Mouse (Mus musculus) liver, adult 2 months (tissue): ENCODE data around the gene Mylk4. TPM values are rescaled to one million over a fixed set of nuclear protein-coding genes. Genes with fewer than 3 reads are reported as not detected.

Experiments used
- DNase-seq: peaks from one replicate; pipeline ENCODE4 v3.0.0-alpha.2; 2011; ENCODE audit warnings: low read depth, low spot score; ENCODE audit errors: extremely low read depth
- H3K27ac ChIP-seq: fragments of 200-500 bp; replicated peaks from 2 replicates; pipeline ENCODE4 v1.5.1; 2012; ENCODE audit warnings: low read depth, mild to moderate bottlenecking, control low read depth, inconsistent platforms, low read length; ENCODE audit not compliant: insufficient read depth
- H3K27me3 ChIP-seq: fragments of 200-500 bp; 2 replicates; pipeline ENCODE4 v1.6.1; 2012; ENCODE audit warnings: mild to moderate bottlenecking, moderate library complexity, low read length, inconsistent platforms; ENCODE audit not compliant: control insufficient read depth, insufficient read depth
- H3K36me3 ChIP-seq: fragments of 200-500 bp; 2 replicates; pipeline ENCODE4 v1.6.1; 2012; ENCODE audit warnings: low read length, inconsistent platforms; ENCODE audit not compliant: control insufficient read depth, insufficient read depth
- H3K4me1 ChIP-seq: fragments of 200-500 bp; 2 replicates; pipeline ENCODE4 v1.6.1; 2011; ENCODE audit warnings: low read length; ENCODE audit not compliant: control insufficient read depth, insufficient read depth
- H3K4me3 ChIP-seq: fragments of 200-500 bp; 2 replicates; pipeline ENCODE4 v1.5.1; 2011; ENCODE audit warnings: low read depth, mild to moderate bottlenecking, control low read depth, low read length, moderate library complexity; ENCODE audit not compliant: insufficient read depth
- H3K79me2 ChIP-seq: fragments of 200-500 bp; 2 replicates; pipeline ENCODE4 v1.6.1; 2012; ENCODE audit warnings: inconsistent platforms, mild to moderate bottlenecking, low read length, moderate library complexity; ENCODE audit not compliant: control insufficient read depth, insufficient read depth
- H3K9ac ChIP-seq: fragments of 200-500 bp; 2 replicates; pipeline ENCODE4 v1.6.1; 2012; ENCODE audit warnings: low read depth, mild to moderate bottlenecking, control low read depth, inconsistent platforms, low read length
- CTCF ChIP-seq: fragments of 200-500 bp; IDR thresholded peaks from 2 replicates; pipeline ENCODE4 v1.5.1; 2011; ENCODE audit warnings: low read depth, low read length, control low read depth
- POLR2A ChIP-seq: fragments of 200-500 bp; IDR thresholded peaks from 2 replicates; pipeline ENCODE4 v1.6.1; 2011; ENCODE audit warnings: low read length, control low read depth; ENCODE audit not compliant: insufficient read depth; ENCODE audit errors: extremely low read depth
- WGBS: fragments of 180-500 bp; shearing (Covaris S2); methylation state at CpG from one replicate; pipeline ENCODE4 v1.1.7; 2018; 5-methylcytosine and 5-hydroxymethylcytosine counted together
- polyA plus RNA-seq: library from polyadenylated mRNA; depleted of rRNA; stranded (reverse); fragments of >200 nt; gene quantifications from 2 replicates; pipeline ENCODE4 v1.2.3, GENCODE M21; 2012
- total RNA-seq: library from RNA; depleted of rRNA; stranded (reverse); fragments of >200 nt; gene quantifications from 2 replicates; pipeline ENCODE4 v1.2.3, GENCODE M21; 2014

The Mylk4 gene
- total and polyA plus RNA-seq, 2 experiments = 0.37 TPM; not detected in 1

- Histone ChIP-seq H3K36me3 (no peaks in the 10 kb centered on the region), H3K4me1 (no peaks in the 10 kb centered on the region), H3K4me3 (no peak overlapping the region), H3K27ac (no peak overlapping the region), H3K27me3 (no peaks in the 10 kb centered on the region), H3K79me2 (no peaks in the 10 kb centered on the region), H3K9ac (no peak overlapping the region)
- no peak for DNase-seq
- WGBS = 92% methylated on average over 10 of the region's 10 CpGs
- TF ChIP-seq CTCF (no peak), POLR2A (no peak)
Observed at GRCm38 (mm10) chr13:32776350-32776749, 7.4 kb downstream of the Mylk4 start.

GRCm38 (mm10) chr13:32775889-32776288, 7.9 kb downstream of the Mylk4 start:
- no peaks in the 10 kb centered on the region for H3K4me1 ChIP-seq
- 81% methylated on average over 9 of the region's 9 CpGs for WGBS
- no peak overlapping the region for H3K4me3 ChIP-seq
- H3K9ac ChIP-seq = no peak overlapping the region
- DNase-seq = peak; percentile 63
- H3K36me3 ChIP-seq = no peaks in the 10 kb centered on the region
- no peaks in the 10 kb centered on the region for H3K79me2 ChIP-seq
- TF ChIP-seq CTCF (no peak), POLR2A (no peak)
- H3K27ac ChIP-seq = no peak overlapping the region
- no peaks in the 10 kb centered on the region for H3K27me3 ChIP-seq

- DNase-seq = no peak
- H3K9ac ChIP-seq = no peak overlapping the region
- no peak overlapping the region for H3K27ac ChIP-seq
- no peaks in the 10 kb centered on the region for H3K27me3 ChIP-seq
- TF ChIP-seq CTCF = no peak
- no peak for TF ChIP-seq POLR2A
- H3K36me3 ChIP-seq = no peaks in the 10 kb centered on the region
- no peaks in the 10 kb centered on the region for H3K4me1 ChIP-seq
- 41% methylated on average over 3 of the region's 3 CpGs for whole genome bisulfite sequencing
- H3K79me2 ChIP-seq = no peaks in the 10 kb centered on the region
- H3K4me3 ChIP-seq = no peak overlapping the region
Observed at GRCm38 (mm10) chr13:32769960-32770359, 13.8 kb downstream of the Mylk4 start.

GRCm38 (mm10) chr13:32768104-32768503, 15.7 kb downstream of the Mylk4 start:
- no peak overlapping the region for H3K4me3 ChIP-seq
- peaks cover 6% of the 10 kb centered on the region; the same call in 1 of the 2 replicates for H3K4me1 ChIP-seq
- peak; percentile 70 for DNase-seq
- H3K36me3 ChIP-seq = no peaks in the 10 kb centered on the region
- H3K27me3 ChIP-seq = no peaks in the 10 kb centered on the region
- H3K9ac ChIP-seq = no peak overlapping the region
- TF ChIP-seq POLR2A = no peak
- TF ChIP-seq CTCF = peak; percentile 40; the same call in 1 of the 2 replicates
- no peak overlapping the region for H3K27ac ChIP-seq
- WGBS = 10% methylated on average over 4 of the region's 4 CpGs
- no peaks in the 10 kb centered on the region for H3K79me2 ChIP-seq

- TF ChIP-seq CTCF = no peak
- TF ChIP-seq POLR2A = no peak
- WGBS = 31% methylated on average over 7 of the region's 7 CpGs
- H3K36me3 ChIP-seq = no peaks in the 10 kb centered on the region
- H3K27me3 ChIP-seq = no peaks in the 10 kb centered on the region
- no peaks in the 10 kb centered on the region for H3K79me2 ChIP-seq
- 0 out of 2 replicates have a peak overlapping the region, but pooled peaks have one; percentile 29 for H3K27ac ChIP-seq
- H3K9ac ChIP-seq = no peak overlapping the region
- H3K4me3 ChIP-seq = no peak overlapping the region
- H3K4me1 ChIP-seq = peaks cover 6% of the 10 kb centered on the region; the same call in 1 of the 2 replicates
- DNase-seq = peak; percentile 98
Observed at GRCm38 (mm10) chr13:32764448-32764847, 19.3 kb downstream of the Mylk4 start.

GRCm38 (mm10) chr13:32763141-32763540, 20.6 kb downstream of the Mylk4 start:
- 33% methylated on average over 3 of the region's 3 CpGs for WGBS
- no peaks in the 10 kb centered on the region for H3K79me2 ChIP-seq
- DNase-seq = peak; percentile 80
- H3K27ac ChIP-seq = no peak overlapping the region
- peaks cover 6% of the 10 kb centered on the region; the same call in 1 of the 2 replicates for H3K4me1 ChIP-seq
- no peaks in the 10 kb centered on the region for H3K27me3 ChIP-seq
- TF ChIP-seq POLR2A (no peak), CTCF (no peak)
- H3K4me3 ChIP-seq = no peak overlapping the region
- no peaks in the 10 kb centered on the region for H3K36me3 ChIP-seq
- no peak overlapping the region for H3K9ac ChIP-seq
